Mouse (Mus musculus) forebrain, embryonic 16.5 days (tissue): ENCODE data around the gene Grk5. TPM values are rescaled to one million over a fixed set of nuclear protein-coding genes. Genes with fewer than 3 reads are reported as not detected.

Experiments
- ATAC-seq: fragments of 200-750 bp; cut with Nextera tagmentation; 2 replicates; pipeline ENCODE4 v1.8.0; 2017; ENCODE audit warnings: mild to moderate bottlenecking, moderate library complexity
- H3K27ac ChIP-seq: fragments of 300-500 bp; sonication (generic); 2 replicates; pipeline ENCODE4 v1.5.1; 2014; ENCODE audit warnings: low read length, control low read depth
- H3K27me3 ChIP-seq: fragments of 300-500 bp; sonication (generic); replicated peaks from 2 replicates; pipeline ENCODE4 v1.6.1; 2014; ENCODE audit warnings: low read length; ENCODE audit not compliant: control insufficient read depth, insufficient read depth
- H3K36me3 ChIP-seq: fragments of 300-500 bp; sonication (generic); 2 replicates; pipeline ENCODE4 v1.6.1; 2014; ENCODE audit not compliant: control insufficient read depth, insufficient read depth
- H3K4me1 ChIP-seq: fragments of 300-500 bp; sonication (generic); replicated peaks from 2 replicates; pipeline ENCODE4 v1.6.1; 2014; ENCODE audit warnings: low read length; ENCODE audit not compliant: control insufficient read depth, insufficient read depth
- H3K4me2 ChIP-seq: fragments of 300-500 bp; sonication (generic); 2 replicates; pipeline ENCODE4 v1.6.1; 2014; ENCODE audit warnings: mild to moderate bottlenecking, low read length, control low read depth
- H3K4me3 ChIP-seq: fragments of 300-500 bp; sonication (generic); replicated peaks from 2 replicates; pipeline ENCODE4 v1.5.1; 2014; ENCODE audit warnings: mild to moderate bottlenecking, low read length, control low read depth
- H3K9ac ChIP-seq: fragments of 300-500 bp; sonication (generic); replicated peaks from 2 replicates; pipeline ENCODE4 v1.6.1; 2014; ENCODE audit warnings: low read depth, low read length, control low read depth
- H3K9me3 ChIP-seq: fragments of 300-500 bp; sonication (generic); 2 replicates; pipeline ENCODE4 v1.6.1; 2016; ENCODE audit warnings: low read length; ENCODE audit not compliant: control insufficient read depth
- WGBS: fragments of 180-500 bp; shearing (Covaris S2); extraction: QIAGEN DNeasy Blood & Tissue Kit; methylation state at CpG from one replicate; pipeline ENCODE4 v1.1.7; 2014; 5-methylcytosine and 5-hydroxymethylcytosine counted together
- polyA plus RNA-seq: library from polyadenylated mRNA; unstranded; fragments of >200 nt; fragmentation: Nextera tagmentation; extraction: Ambion mirVana; gene quantifications from 2 replicates; pipeline ENCODE4 v1.2.1, GENCODE M21; 2015

Grk5 gene
- polyA plus RNA-seq, 1 experiment from 2014 or later, result 2.4 TPM

DNA sequence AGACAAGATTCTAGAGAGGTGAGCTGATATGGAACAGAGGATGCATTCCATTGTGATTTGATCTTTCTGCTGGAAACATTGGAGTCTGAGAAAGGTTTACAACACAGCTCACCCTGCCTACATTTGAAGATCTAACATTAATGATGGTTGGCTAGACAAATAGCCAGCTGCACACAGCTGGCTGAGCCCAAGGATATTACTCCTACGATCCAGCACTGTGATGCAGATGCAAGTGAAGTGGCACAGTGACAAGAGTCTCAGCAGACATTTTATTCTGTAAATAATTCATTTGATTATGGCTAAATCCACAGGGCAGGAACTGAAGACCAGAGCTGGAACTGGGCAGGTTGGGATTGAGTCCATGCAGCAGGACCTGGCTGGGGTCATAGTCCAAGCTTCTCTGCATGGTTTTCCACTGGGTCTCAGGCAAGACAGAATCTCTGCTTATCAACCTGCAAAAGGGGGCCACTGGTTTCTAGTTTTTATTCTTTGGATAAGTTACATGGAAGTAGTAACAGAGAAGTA is 70.2 kb downstream of the Grk5 start:
- ATAC-seq, result no peak
- H3K27me3 ChIP-seq, result no peaks in the 10 kb centered on the region
- H3K4me2 ChIP-seq, result no peak overlapping the region
- H3K27ac ChIP-seq, result no peak overlapping the region
- no peak overlapping the region for H3K4me3 ChIP-seq
- H3K9ac ChIP-seq, result no peak overlapping the region
- no peaks in the 10 kb centered on the region for H3K9me3 ChIP-seq
- 88% methylated on average over 1 of the region's 1 CpGs for WGBS
- H3K36me3 ChIP-seq, result no peaks in the 10 kb centered on the region
- no peaks in the 10 kb centered on the region for H3K4me1 ChIP-seq

DNA sequence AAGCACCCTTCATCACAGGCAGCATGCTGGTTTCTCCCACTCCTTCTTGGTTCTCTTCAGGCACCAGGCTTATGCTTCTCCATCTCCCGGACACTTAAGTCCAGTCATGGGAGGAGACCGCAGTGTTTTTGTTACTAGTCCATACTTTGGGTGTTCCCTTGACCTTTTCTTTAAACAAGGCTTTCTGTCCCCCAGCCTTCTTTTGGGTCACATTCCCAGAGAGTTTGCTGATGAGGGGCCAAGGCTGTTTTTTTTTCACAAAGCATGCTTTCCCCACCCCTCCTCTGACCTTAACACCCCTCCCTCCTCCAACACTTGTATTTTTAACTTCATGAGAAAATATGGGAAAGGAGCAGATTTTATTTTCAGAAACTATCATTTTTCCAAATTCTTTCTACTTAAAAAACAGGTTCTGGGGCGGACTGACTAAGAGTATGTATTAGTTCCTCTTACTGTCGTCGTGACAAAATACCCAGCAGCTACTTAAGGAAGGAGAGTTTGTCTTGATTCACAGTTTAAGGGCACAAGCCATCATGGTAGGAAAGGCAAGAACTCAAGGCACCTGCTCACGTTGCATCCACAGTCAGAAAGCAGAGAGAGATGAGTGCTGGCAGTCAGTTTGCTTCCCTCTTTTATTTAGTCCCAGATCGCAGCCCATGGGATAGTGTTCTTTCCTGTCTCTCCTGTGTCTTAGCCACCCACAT is 73.0 kb downstream of the Grk5 start:
- Histone ChIP-seq H3K36me3 (no peaks in the 10 kb centered on the region), H3K9ac (no peak overlapping the region), H3K27ac (no peak overlapping the region), H3K4me3 (no peak overlapping the region), H3K4me1 (no peaks in the 10 kb centered on the region), H3K9me3 (no peaks in the 10 kb centered on the region), H3K4me2 (no peak overlapping the region), H3K27me3 (no peaks in the 10 kb centered on the region)
- 85% methylated on average over 7 of the region's 7 CpGs for WGBS
- ATAC-seq, result no peak

DNA sequence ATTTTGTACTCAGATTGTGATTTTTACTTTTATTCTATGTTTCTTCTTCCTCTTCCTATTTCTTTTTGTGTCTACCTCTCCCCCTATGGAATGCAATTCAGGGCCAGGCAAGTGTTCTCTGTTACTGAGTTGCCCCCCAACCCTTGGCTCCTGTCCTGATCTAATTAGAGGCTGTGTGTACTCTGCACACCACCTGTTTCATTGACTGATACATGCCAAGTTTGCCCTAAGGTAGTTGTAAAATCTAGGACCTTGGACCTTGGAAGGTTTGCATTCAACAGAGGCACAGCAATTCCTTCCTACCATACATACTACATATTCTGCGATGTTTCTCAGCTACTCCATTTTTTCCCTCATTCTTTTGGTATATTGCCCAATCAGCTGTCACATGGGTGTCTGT is 78.4 kb downstream of the Grk5 start:
- H3K27ac ChIP-seq, result no peak overlapping the region

DNA sequence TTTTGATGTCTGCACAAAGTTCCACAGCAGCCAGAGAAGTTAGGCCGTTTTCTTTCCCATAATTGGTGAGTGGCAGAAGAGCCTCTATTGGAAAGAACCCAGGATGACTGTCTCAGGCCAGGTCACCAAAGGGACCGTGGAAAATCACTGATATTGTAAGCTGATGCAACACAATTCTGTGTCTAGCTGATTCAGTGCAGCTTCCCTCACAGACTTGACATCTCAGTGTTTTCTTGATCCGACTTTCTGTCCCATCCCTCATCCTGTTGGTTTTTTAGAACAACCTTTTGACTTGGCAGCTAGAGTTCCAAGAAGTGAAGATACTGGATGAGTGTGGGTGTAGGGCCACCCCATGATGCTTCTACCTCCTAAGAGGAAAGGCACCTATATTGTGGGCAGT is 80.9 kb downstream of the Grk5 start:
- Histone ChIP-seq H3K27ac (no peak overlapping the region), H3K4me3 (no peak overlapping the region), H3K9me3 (no peaks in the 10 kb centered on the region), H3K4me1 (no peaks in the 10 kb centered on the region), H3K36me3 (no peaks in the 10 kb centered on the region), H3K9ac (no peak overlapping the region), H3K27me3 (no peaks in the 10 kb centered on the region), H3K4me2 (no peak overlapping the region)
- ATAC-seq, result no peak
- WGBS, result 88% methylated on average over 3 of the region's 3 CpGs

More for the DNA sequence above, 78.4 kb downstream of the Grk5 start:
- WGBS, result 80% methylated on average over 1 of the region's 1 CpGs
- H3K36me3 ChIP-seq, result no peaks in the 10 kb centered on the region
- no peaks in the 10 kb centered on the region for H3K27me3 ChIP-seq
- no peak overlapping the region for H3K4me3 ChIP-seq
- H3K4me1 ChIP-seq, result no peaks in the 10 kb centered on the region
- no peak overlapping the region for H3K9ac ChIP-seq
- H3K4me2 ChIP-seq, result no peak overlapping the region
- no peaks in the 10 kb centered on the region for H3K9me3 ChIP-seq
- ATAC-seq, result no peak

DNA sequence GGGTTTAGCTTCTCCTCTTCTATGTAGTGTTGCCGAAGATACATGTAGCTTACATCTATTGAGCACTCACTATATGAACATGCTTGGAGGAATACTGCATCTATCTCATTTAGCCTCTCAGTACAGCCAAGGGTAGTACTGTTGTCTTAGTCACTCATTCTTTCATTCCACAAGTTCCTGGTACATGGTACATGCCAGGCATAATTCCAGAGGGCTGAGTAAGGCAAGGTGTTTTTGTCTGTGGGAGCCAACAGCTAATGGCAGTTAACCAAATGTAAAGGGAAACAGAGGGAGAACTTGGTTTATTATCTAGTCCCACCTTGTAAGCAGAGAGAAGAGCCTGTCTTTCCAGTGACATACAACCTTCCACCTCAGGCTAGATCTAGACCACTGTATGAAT is 82.0 kb downstream of the Grk5 start:
- Histone ChIP-seq H3K27ac (no peak overlapping the region), H3K9me3 (no peaks in the 10 kb centered on the region), H3K4me1 (no peaks in the 10 kb centered on the region), H3K4me3 (no peak overlapping the region), H3K27me3 (no peaks in the 10 kb centered on the region), H3K9ac (no peak overlapping the region), H3K4me2 (no peak overlapping the region), H3K36me3 (no peaks in the 10 kb centered on the region)
- ATAC-seq, result no peak
- WGBS, result 97% methylated on average over 1 of the region's 1 CpGs

DNA sequence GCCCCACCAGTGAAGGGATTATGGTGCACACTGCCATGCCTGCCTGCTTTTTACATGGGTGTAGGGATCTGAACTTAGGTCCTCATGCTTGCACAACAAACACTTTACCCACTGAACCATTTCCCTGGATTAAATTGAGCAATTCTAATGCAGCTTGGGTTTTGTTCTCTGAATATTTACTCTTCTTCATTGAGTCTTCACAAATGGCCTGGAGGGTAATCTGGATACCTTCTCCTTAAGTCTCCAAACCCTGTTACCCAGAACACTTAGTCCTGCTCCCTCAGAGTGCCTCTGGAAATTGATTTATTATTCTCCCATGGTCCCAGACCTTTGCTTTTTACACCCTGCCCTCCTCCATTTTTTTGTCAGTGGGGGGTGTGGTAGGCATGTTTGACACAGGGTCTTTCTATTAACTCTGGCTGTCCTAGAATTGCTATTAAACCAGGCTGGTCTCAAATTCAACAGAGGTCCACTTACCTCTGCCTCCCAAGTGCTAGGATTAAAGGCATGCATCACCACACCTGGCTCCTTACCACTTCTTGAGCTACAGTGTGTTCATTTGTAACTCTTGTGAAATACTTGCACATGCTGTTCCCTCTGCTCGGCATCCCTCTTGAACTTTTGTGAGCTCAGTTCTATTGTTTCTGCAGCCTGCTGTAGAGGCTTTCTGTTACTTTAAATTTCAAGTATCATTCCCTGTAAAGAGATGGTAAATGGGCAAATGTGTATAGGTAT is 82.9 kb downstream of the Grk5 start:
- Histone ChIP-seq H3K36me3 (no peaks in the 10 kb centered on the region), H3K27ac (no peak overlapping the region), H3K9ac (no peak overlapping the region), H3K9me3 (no peaks in the 10 kb centered on the region), H3K4me1 (no peaks in the 10 kb centered on the region), H3K4me3 (no peak overlapping the region), H3K4me2 (no peak overlapping the region), H3K27me3 (no peaks in the 10 kb centered on the region)
- no peak for ATAC-seq
- 71% methylated on average over 1 of the region's 1 CpGs for WGBS

DNA sequence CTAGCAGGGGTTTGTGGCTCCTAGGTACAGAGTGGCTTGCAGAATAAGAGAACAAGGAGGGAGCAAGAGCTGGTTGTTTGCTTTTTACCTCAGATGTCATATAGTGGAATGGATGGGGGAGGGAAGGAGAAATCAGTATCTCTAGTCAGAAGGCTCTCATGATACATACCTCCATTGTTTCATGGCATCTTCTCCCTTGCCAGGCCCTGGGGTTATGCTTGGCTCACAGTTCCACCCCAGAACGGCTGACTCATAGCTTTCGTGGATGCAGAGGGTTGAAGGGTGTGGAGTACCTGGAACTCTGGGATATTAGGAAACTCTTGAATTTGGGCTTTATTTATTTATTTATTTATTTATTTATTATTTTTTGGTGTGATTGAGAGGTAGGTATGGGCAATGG is 84.0 kb downstream of the Grk5 start:
- H3K36me3 ChIP-seq, result no peaks in the 10 kb centered on the region
- H3K4me2 ChIP-seq, result no peak overlapping the region
- WGBS, result 98% methylated on average over 2 of the region's 2 CpGs
- no peaks in the 10 kb centered on the region for H3K4me1 ChIP-seq
- no peaks in the 10 kb centered on the region for H3K27me3 ChIP-seq
- no peak for ATAC-seq
- H3K9me3 ChIP-seq, result no peaks in the 10 kb centered on the region
- H3K4me3 ChIP-seq, result no peak overlapping the region
- no peak overlapping the region for H3K9ac ChIP-seq
- H3K27ac ChIP-seq, result no peak overlapping the region

DNA sequence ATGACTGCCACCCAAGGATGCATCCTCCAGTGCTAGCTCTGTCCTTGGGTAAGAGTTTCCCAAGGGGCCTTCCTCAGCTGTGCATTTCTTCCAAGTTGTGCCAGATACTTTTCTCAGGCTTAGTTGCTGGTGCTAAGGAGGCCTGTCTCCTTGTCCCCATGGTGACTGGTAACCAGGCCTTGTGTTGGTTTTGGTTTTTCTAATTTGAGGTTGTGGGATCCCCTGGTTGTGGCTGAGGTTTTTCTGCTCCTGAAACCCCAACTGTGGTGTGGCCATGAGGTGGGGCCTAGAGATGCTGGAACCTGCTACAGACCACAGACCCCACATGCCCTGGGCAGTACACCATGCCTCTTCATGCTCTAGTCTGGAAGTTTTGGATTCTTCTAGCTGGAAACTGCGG is 90.0 kb downstream of the Grk5 start:
- no peak for ATAC-seq
- Histone ChIP-seq H3K4me3 (no peak overlapping the region), H3K27ac (no peak overlapping the region), H3K36me3 (no peaks in the 10 kb centered on the region), H3K4me1 (no peaks in the 10 kb centered on the region), H3K27me3 (no peaks in the 10 kb centered on the region), H3K9ac (no peak overlapping the region), H3K4me2 (no peak overlapping the region), H3K9me3 (no peaks in the 10 kb centered on the region)
- WGBS, result 96% methylated on average over 1 of the region's 1 CpGs

DNA sequence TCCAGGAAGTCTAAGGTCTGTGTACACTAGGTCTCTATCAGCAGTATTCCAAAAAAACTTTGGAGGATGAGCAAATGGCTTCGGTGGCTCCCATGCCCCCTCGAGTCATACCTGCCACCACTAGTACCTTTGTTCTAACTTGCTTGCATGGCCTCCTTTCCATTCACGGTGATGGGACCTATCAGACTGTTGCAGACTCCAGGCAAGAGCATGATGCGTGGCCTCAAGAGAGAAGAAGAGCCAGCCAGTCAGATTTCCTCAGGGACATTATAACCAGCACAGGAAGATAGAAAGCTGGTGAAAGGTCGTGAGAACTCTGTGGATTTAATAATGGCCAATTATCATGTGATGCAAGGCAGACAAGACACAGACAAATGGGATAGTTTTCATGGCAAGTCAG is 91.8 kb downstream of the Grk5 start:
- H3K9ac ChIP-seq, result no peak overlapping the region
- no peak overlapping the region for H3K4me3 ChIP-seq
- 91% methylated on average over 5 of the region's 5 CpGs for WGBS
- no peaks in the 10 kb centered on the region for H3K4me1 ChIP-seq
- ATAC-seq, result no peak
- H3K36me3 ChIP-seq, result no peaks in the 10 kb centered on the region
- no peak overlapping the region for H3K27ac ChIP-seq
- no peak overlapping the region for H3K4me2 ChIP-seq
- no peaks in the 10 kb centered on the region for H3K9me3 ChIP-seq
- no peaks in the 10 kb centered on the region for H3K27me3 ChIP-seq
